Mouse (Mus musculus): ENCODE data around the gene Rreb1. TPM values are rescaled to one million over a fixed set of nuclear protein-coding genes. Genes with fewer than 3 reads are reported as not detected.

Rreb1 gene
- polyA plus RNA-seq, 1 experiment from 2014 or later, result 6.1 TPM

DNA sequence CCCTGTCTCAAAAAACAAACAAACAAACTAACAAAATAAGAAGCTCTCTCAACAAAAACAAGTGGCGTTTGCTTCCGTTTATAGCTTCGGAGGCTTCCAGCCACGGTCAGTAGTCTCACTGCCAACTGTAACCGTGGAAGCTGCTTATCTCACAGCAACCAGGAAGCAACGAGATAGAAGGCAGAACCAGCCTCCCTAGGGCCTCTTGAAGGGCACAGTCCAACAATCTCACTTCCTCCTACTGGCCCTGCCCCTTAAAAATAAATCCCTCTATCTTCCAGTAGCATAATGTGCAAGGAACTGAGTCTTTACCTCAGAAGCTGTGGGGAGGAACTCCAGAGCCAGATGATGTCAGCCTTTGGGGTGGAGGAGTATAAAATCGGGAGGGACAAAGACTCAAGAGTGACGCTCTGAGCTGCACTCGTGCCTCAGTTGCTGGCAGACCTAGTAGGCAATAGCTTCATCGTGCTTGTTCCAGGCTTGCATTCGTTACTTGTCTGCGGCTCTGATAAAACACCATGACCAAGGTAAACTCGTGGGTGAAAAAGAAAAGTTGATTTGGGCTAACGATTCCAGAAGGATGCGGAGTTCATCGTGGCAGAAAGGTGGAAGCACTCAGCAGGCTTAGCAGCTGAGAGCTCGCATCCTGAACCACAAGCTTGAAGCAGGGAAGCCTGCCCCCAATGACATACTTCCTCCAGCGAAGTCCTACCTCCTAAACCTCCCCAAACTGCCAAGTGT, 180.5 kb downstream of the Rreb1 start:
- H3K36me3 ChIP-seq (replicated peaks; ENCODE audit: control insufficient read depth, insufficient read depth, low read depth, low read length), result no peaks in the 10 kb centered on the region
- no peaks in the 10 kb centered on the region for H3K4me1 ChIP-seq (ENCODE audit: control insufficient read depth, insufficient read depth, low read length)
- H3K4me2 ChIP-seq (ENCODE audit: low read depth, low read length), result no peak overlapping the region
- DNase-seq (ENCODE audit: low spot score) (no peak), ATAC-seq (replicated peaks; ENCODE audit: insufficient number of reproducible peaks, low FRiP score, low TSS enrichment, low read depth) (no peak)
- no peak overlapping the region for H3K9ac ChIP-seq (replicated peaks; ENCODE audit: low read length)
- no peaks in the 10 kb centered on the region for H3K27me3 ChIP-seq (ENCODE audit: control insufficient read depth, insufficient read depth, low read length)
- H3K27ac ChIP-seq (replicated peaks; ENCODE audit: low read depth, low read length), result no peak overlapping the region
- 90% methylated on average over 18 of the region's 18 CpGs for whole genome bisulfite sequencing
- no peaks in the 10 kb centered on the region for H3K9me3 ChIP-seq (replicated peaks; ENCODE audit: control insufficient read depth, low read length)
- H3K4me3 ChIP-seq (ENCODE audit: low read depth, low read length), result no peak overlapping the region

- Histone ChIP-seq H3K27ac (replicated peaks; ENCODE audit: low read depth, low read length) (no peak overlapping the region), H3K4me3 (ENCODE audit: low read depth, low read length) (no peak overlapping the region), H3K9ac (replicated peaks; ENCODE audit: low read length) (no peak overlapping the region), H3K9me3 (replicated peaks; ENCODE audit: control insufficient read depth, low read length) (no peaks in the 10 kb centered on the region), H3K36me3 (replicated peaks; ENCODE audit: control insufficient read depth, insufficient read depth, low read depth, low read length) (no peaks in the 10 kb centered on the region), H3K4me1 (ENCODE audit: control insufficient read depth, insufficient read depth, low read length) (peaks cover 5% of the 10 kb centered on the region; the same call in 1 of the 2 replicates), H3K27me3 (ENCODE audit: control insufficient read depth, insufficient read depth, low read length) (no peaks in the 10 kb centered on the region), H3K4me2 (ENCODE audit: low read depth, low read length) (no peak overlapping the region)
- DNase-seq (ENCODE audit: low spot score) (no peak), ATAC-seq (replicated peaks; ENCODE audit: insufficient number of reproducible peaks, low FRiP score, low TSS enrichment, low read depth) (no peak)
- 79% methylated on average over 15 of the region's 15 CpGs for WGBS
These were observed 181.2 kb downstream of the Rreb1 start for GRCm38 (mm10) chr13:37959239-37959907.

DNA sequence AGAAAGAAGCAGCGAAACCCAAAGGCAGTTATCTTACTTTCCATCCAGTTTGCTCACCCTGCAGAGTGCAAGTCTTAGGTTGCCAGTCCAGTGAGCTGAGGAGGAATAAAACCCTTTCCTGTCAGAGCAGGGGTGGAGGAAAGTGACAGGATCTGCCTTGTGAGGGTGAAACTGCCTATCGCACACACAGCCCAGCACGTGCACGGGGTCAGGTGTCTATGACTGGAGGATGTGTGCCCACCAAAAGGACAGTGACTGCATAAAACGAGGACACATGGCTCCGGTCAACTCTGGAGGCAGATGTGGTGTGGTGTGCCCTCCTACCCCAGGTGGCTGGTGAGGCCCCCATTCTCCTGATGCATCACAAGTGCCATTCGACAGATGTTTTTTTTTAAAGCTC, 181.7 kb downstream of the Rreb1 start:
- ATAC-seq (replicated peaks; ENCODE audit: insufficient number of reproducible peaks, low FRiP score, low TSS enrichment, low read depth), result no peak
- H3K9ac ChIP-seq (replicated peaks; ENCODE audit: low read length), result no peak overlapping the region
- H3K9me3 ChIP-seq (replicated peaks; ENCODE audit: control insufficient read depth, low read length), result no peaks in the 10 kb centered on the region
- H3K4me2 ChIP-seq (ENCODE audit: low read depth, low read length), result no peak overlapping the region
- H3K4me3 ChIP-seq (ENCODE audit: low read depth, low read length), result no peak overlapping the region
- no peak for DNase-seq (ENCODE audit: low spot score)
- H3K36me3 ChIP-seq (replicated peaks; ENCODE audit: control insufficient read depth, insufficient read depth, low read depth, low read length), result no peaks in the 10 kb centered on the region
- H3K27me3 ChIP-seq (ENCODE audit: control insufficient read depth, insufficient read depth, low read length), result no peaks in the 10 kb centered on the region
- H3K4me1 ChIP-seq (ENCODE audit: control insufficient read depth, insufficient read depth, low read length), result peaks cover 5% of the 10 kb centered on the region; the same call in 1 of the 2 replicates
- WGBS, result 86% methylated on average over 7 of the region's 7 CpGs
- H3K27ac ChIP-seq (replicated peaks; ENCODE audit: low read depth, low read length), result no peak overlapping the region

GRCm38 (mm10) chr13:37962541-37962940, 184.3 kb downstream of the Rreb1 start:
- Histone ChIP-seq H3K4me2 (ENCODE audit: low read depth, low read length) (no peak overlapping the region), H3K4me1 (ENCODE audit: control insufficient read depth, insufficient read depth, low read length) (peaks cover 5% of the 10 kb centered on the region; the same call in 1 of the 2 replicates), H3K4me3 (ENCODE audit: low read depth, low read length) (no peak overlapping the region), H3K27me3 (ENCODE audit: control insufficient read depth, insufficient read depth, low read length) (no peaks in the 10 kb centered on the region), H3K27ac (replicated peaks; ENCODE audit: low read depth, low read length) (no peak overlapping the region), H3K9me3 (replicated peaks; ENCODE audit: control insufficient read depth, low read length) (no peaks in the 10 kb centered on the region), H3K9ac (replicated peaks; ENCODE audit: low read length) (no peak overlapping the region), H3K36me3 (replicated peaks; ENCODE audit: control insufficient read depth, insufficient read depth, low read depth, low read length) (no peaks in the 10 kb centered on the region)
- ATAC-seq (replicated peaks; ENCODE audit: insufficient number of reproducible peaks, low FRiP score, low TSS enrichment, low read depth) (no peak), DNase-seq (ENCODE audit: low spot score) (no peak)
- WGBS, result 84% methylated on average over 9 of the region's 9 CpGs

- H3K4me3 ChIP-seq (ENCODE audit: low read depth, low read length), result peak overlapping the region; percentile 24
- no peak for ATAC-seq (replicated peaks; ENCODE audit: insufficient number of reproducible peaks, low FRiP score, low TSS enrichment, low read depth)
- peak overlapping the region; percentile 37 for H3K4me2 ChIP-seq (ENCODE audit: low read depth, low read length)
- no peaks in the 10 kb centered on the region for H3K36me3 ChIP-seq (replicated peaks; ENCODE audit: control insufficient read depth, insufficient read depth, low read depth, low read length)
- H3K4me1 ChIP-seq (ENCODE audit: control insufficient read depth, insufficient read depth, low read length), result peaks cover 5% of the 10 kb centered on the region; the same call in 1 of the 2 replicates
- WGBS, result 1% methylated on average over 12 of the region's 12 CpGs
- no peak overlapping the region for H3K27ac ChIP-seq (replicated peaks; ENCODE audit: low read depth, low read length)
- no peaks in the 10 kb centered on the region for H3K9me3 ChIP-seq (replicated peaks; ENCODE audit: control insufficient read depth, low read length)
- no peaks in the 10 kb centered on the region for H3K27me3 ChIP-seq (ENCODE audit: control insufficient read depth, insufficient read depth, low read length)
- DNase-seq (ENCODE audit: low spot score), result peak; percentile 95
- H3K9ac ChIP-seq (replicated peaks; ENCODE audit: low read length), result peak overlapping the region; percentile 52; the same call in 1 of the 2 replicates
These were observed 185.3 kb downstream of the Rreb1 start for GRCm38 (mm10) chr13:37963354-37964007.

DNA sequence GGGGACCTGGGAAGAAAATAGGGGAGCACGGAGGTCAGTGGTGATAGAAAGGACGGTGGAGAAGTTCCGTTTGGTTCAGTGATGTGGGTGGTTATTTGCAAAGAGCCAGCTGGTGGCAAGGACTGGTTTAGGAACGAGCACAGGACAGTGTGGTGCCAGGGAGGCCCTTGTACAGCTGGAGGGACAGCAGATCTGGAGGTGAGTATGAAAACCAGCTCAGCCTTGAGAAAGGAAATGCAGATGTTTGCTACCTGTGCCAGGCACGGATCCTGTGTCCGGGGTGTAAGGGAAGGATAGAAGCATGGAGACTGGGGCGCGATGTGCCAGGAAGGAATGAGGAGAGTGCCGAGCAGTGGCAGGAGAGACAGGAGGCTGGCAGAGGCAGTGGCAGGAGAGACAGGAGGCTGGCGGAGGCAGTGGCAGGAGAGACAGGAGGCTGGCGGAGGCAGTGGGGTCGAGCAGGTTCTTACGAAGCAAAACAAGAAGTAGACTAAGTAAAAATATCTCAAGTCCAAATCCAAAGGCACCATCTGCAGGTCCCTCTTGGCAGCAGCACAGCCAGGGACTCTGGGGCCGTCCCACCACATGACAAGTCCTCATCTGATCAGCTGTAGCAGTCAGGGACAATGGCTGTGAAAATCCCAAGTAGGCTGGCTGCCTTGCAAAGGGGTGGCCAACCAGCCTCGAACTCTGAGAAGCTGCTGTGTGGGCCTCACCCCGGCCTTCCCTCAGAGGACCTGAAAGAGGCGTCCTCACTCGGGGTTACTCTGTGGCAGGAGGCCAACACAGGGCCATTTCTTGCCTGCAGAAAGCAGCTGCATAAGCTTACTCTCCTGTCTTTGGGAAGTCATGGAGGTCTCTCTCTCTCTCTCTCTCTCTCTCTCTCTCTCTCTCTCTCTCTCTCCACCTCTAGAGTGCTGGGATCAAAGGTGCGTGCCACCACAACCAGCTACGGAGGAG, 186.2 kb downstream of the Rreb1 start:
- no peak overlapping the region for H3K4me3 ChIP-seq (ENCODE audit: low read depth, low read length)
- H3K4me1 ChIP-seq (ENCODE audit: control insufficient read depth, insufficient read depth, low read length), result peaks cover 5% of the 10 kb centered on the region; the same call in 1 of the 2 replicates
- WGBS, result 40% methylated on average over 20 of the region's 20 CpGs
- ATAC-seq (replicated peaks; ENCODE audit: insufficient number of reproducible peaks, low FRiP score, low TSS enrichment, low read depth), result no peak
- H3K9ac ChIP-seq (replicated peaks; ENCODE audit: low read length), result peak overlapping the region; percentile 52; the same call in 1 of the 2 replicates
- no peaks in the 10 kb centered on the region for H3K36me3 ChIP-seq (replicated peaks; ENCODE audit: control insufficient read depth, insufficient read depth, low read depth, low read length)
- no peaks in the 10 kb centered on the region for H3K27me3 ChIP-seq (ENCODE audit: control insufficient read depth, insufficient read depth, low read length)
- H3K4me2 ChIP-seq (ENCODE audit: low read depth, low read length), result peak overlapping the region; percentile 37
- no peak for DNase-seq (ENCODE audit: low spot score)
- no peak overlapping the region for H3K27ac ChIP-seq (replicated peaks; ENCODE audit: low read depth, low read length)
- no peaks in the 10 kb centered on the region for H3K9me3 ChIP-seq (replicated peaks; ENCODE audit: control insufficient read depth, low read length)

DNA sequence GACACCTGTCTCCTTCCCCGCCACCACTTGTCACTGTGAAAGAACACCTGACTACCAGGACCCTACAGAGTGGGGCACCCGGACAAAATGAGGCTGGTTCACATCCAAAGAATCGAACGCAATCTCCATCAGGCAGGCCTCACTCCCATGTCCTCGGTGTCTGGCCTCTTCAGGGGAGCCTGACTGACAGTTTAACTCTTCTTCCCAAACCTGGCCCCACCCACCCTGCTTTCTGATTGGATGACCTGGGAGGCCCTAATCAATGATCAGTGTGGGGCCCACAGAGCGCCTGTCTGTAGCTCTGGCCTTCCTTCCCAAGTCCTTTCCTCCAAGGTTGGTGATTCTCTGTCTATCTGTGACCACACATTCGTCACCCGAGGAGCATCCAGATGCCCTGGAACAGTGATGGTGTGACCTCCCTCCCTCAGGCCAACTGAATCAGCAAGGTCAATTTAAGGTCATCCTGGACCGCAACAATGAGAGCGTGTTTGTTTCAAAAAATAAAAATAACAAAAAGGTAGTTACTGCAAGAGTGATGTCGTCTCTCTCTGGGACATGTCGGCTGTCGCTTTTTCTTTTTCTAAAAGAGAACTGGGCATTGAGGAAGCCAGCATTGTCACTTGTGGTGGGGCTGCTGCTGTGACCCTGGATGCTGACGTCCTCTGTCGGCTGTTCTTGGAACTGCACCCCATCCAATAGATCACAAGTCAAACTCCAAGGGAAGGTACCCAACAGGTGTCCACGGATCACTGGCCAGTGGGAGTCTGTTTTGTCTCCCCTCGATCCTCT, 187.1 kb downstream of the Rreb1 start:
- Histone ChIP-seq H3K9me3 (replicated peaks; ENCODE audit: control insufficient read depth, low read length) (no peaks in the 10 kb centered on the region), H3K27ac (replicated peaks; ENCODE audit: low read depth, low read length) (no peak overlapping the region), H3K27me3 (ENCODE audit: control insufficient read depth, insufficient read depth, low read length) (no peaks in the 10 kb centered on the region), H3K36me3 (replicated peaks; ENCODE audit: control insufficient read depth, insufficient read depth, low read depth, low read length) (no peaks in the 10 kb centered on the region), H3K9ac (replicated peaks; ENCODE audit: low read length) (no peak overlapping the region), H3K4me3 (ENCODE audit: low read depth, low read length) (no peak overlapping the region), H3K4me1 (ENCODE audit: control insufficient read depth, insufficient read depth, low read length) (peaks cover 5% of the 10 kb centered on the region; the same call in 1 of the 2 replicates), H3K4me2 (ENCODE audit: low read depth, low read length) (no peak overlapping the region)
- ATAC-seq (replicated peaks; ENCODE audit: insufficient number of reproducible peaks, low FRiP score, low TSS enrichment, low read depth) (no peak), DNase-seq (ENCODE audit: low spot score) (no peak)
- WGBS, result 30% methylated on average over 17 of the region's 17 CpGs
